Mouse (Mus musculus) lung, postnatal 0 days (tissue): ENCODE data around the gene Fam117a.

ENCODE experiments used
- CTCF ChIP-seq: IDR thresholded peaks from 2 replicates; pipeline ENCODE4 v1.5.1; 2016; ENCODE audit warnings: antibody characterized with exemption, mild to moderate bottlenecking
- EP300 ChIP-seq: IDR thresholded peaks from 2 replicates; pipeline ENCODE4 v1.6.1; 2016; ENCODE audit warnings: antibody characterized with exemption, mild to moderate bottlenecking, control low read depth

- TF ChIP-seq EP300 = no peak
- no peak for TF ChIP-seq CTCF
Measured at GRCm38 (mm10) chr11:95340259-95340658, 3.4 kb downstream of the Fam117a start.
